Mouse (Mus musculus) heart, embryonic 14.5 days (tissue): ENCODE data around the gene Tmem132d. TPM values are rescaled to one million over a fixed set of nuclear protein-coding genes. Genes with fewer than 3 reads are reported as not detected.
"Not testable (repeated sequence)": the region's sequence is repeated elsewhere in the genome, so short reads cannot be mapped to it uniquely, and the experiment has no call there.

Experiments used
- ATAC-seq: fragments of 200-750 bp; cut with Nextera tagmentation; 2 replicates; pipeline ENCODE4 v1.8.0; 2017; ENCODE audit warnings: low read depth, moderate TSS enrichment; ENCODE audit not compliant: insufficient number of reproducible peaks, insufficient read depth, low FRiP score
- H3K27ac ChIP-seq, 2 experiments: fragments of 200-500 bp in 1 of 2; fragments of 300-500 bp in 1 of 2; sonication (generic) in 1 of 2; replicated peaks in 1 of 2; 2 replicates each; pipeline ENCODE4 v1.5.1; 2012 to 2014; ENCODE audit warnings: low read depth in 2 of 2, low read length in 2 of 2, control low read depth in 1 of 2, mild to moderate bottlenecking in 1 of 2, mixed read lengths in 1 of 2; ENCODE audit not compliant: control insufficient read depth in 1 of 2, insufficient read depth in 1 of 2
- H3K27me3 ChIP-seq: fragments of 300-500 bp; sonication (generic); 2 replicates; pipeline ENCODE4 v1.6.1; 2014; ENCODE audit warnings: mild to moderate bottlenecking, low read length, control low read depth; ENCODE audit not compliant: control insufficient read depth, insufficient read depth
- H3K36me3 ChIP-seq: fragments of 300-500 bp; sonication (generic); 2 replicates; pipeline ENCODE4 v1.6.1; 2014; ENCODE audit warnings: mild to moderate bottlenecking, control low read depth, low read length, mixed read lengths; ENCODE audit not compliant: control insufficient read depth, insufficient read depth
- H3K4me1 ChIP-seq, 2 experiments: fragments of 200-500 bp in 1 of 2; fragments of 300-500 bp in 1 of 2; sonication (generic) in 1 of 2; 2 replicates each; pipeline ENCODE4 v1.6.1; 2012 to 2014; ENCODE audit warnings: low read length in 2 of 2, control low read depth in 1 of 2, mixed read lengths in 1 of 2; ENCODE audit not compliant: control insufficient read depth in 2 of 2, insufficient read depth in 2 of 2
- H3K4me2 ChIP-seq: fragments of 300-500 bp; sonication (generic); 2 replicates; pipeline ENCODE4 v1.6.1; 2014; ENCODE audit warnings: mild to moderate bottlenecking, low read length
- H3K4me3 ChIP-seq, 2 experiments: fragments of 200-500 bp in 1 of 2; fragments of 300-500 bp in 1 of 2; sonication (generic) in 1 of 2; 2 replicates each; pipeline ENCODE4 v1.5.1; 2012 to 2014; ENCODE audit warnings: low read length in 2 of 2, mild to moderate bottlenecking in 2 of 2, control low read depth in 1 of 2, low read depth in 1 of 2, moderate library complexity in 1 of 2; ENCODE audit not compliant: control insufficient read depth in 1 of 2, insufficient read depth in 1 of 2
- H3K9ac ChIP-seq: fragments of 300-500 bp; sonication (generic); 2 replicates; pipeline ENCODE4 v1.6.1; 2014; ENCODE audit warnings: mild to moderate bottlenecking, low read length
- H3K9me3 ChIP-seq: fragments of 300-500 bp; sonication (generic); 2 replicates; pipeline ENCODE4 v1.6.1; 2016; ENCODE audit warnings: low read length, control low read depth; ENCODE audit not compliant: control insufficient read depth
- WGBS: fragments of 180-500 bp; shearing (Covaris S2); extraction: QIAGEN DNeasy Blood & Tissue Kit; methylation state at CpG from one replicate; pipeline ENCODE4 v1.1.7; 2014; 5-methylcytosine and 5-hydroxymethylcytosine counted together
- polyA plus RNA-seq: library from polyadenylated mRNA; unstranded; fragments of >200 nt; fragmentation: Nextera tagmentation; extraction: Ambion mirVana; gene quantifications from 2 replicates; pipeline ENCODE4 v1.2.1, GENCODE M21; 2014

The Tmem132d gene
- polyA plus RNA-seq, 1 experiment from 2014 or later = 0.03 TPM

- Histone ChIP-seq H3K4me1 (no peaks in the 10 kb centered on the region), H3K36me3 (no peaks in the 10 kb centered on the region)
These were observed 478.6 kb downstream of the Tmem132d start for GRCm38 (mm10) chr5:127954231-127954790.

GRCm38 (mm10) chr5:127952800-127953199 lies 480.1 kb downstream of the Tmem132d start:
- no peaks in the 10 kb centered on the region for H3K27me3 ChIP-seq
- no peak overlapping the region for H3K9ac ChIP-seq
- 65% methylated on average over 6 of the region's 6 CpGs for WGBS
- no peaks in the 10 kb centered on the region for H3K9me3 ChIP-seq
- H3K4me3 ChIP-seq = no peak overlapping the region
- ATAC-seq = no peak
- no peak overlapping the region for H3K4me2 ChIP-seq
- no peaks in the 10 kb centered on the region for H3K4me1 ChIP-seq
- H3K36me3 ChIP-seq = no peaks in the 10 kb centered on the region
- no peak overlapping the region for H3K27ac ChIP-seq

More at GRCm38 (mm10) chr5:127954231-127954790, 478.6 kb downstream of the Tmem132d start:
- no peak overlapping the region for H3K4me2 ChIP-seq
- H3K4me3 ChIP-seq = no peak overlapping the region
- ATAC-seq = no peak
- H3K27ac ChIP-seq = no peak overlapping the region
- no peak overlapping the region for H3K9ac ChIP-seq
- no peaks in the 10 kb centered on the region for H3K27me3 ChIP-seq
- WGBS = 69% methylated on average over 16 of the region's 16 CpGs
- no peaks in the 10 kb centered on the region for H3K9me3 ChIP-seq

GRCm38 (mm10) chr5:127950574-127950973 lies 482.3 kb downstream of the Tmem132d start:
- Histone ChIP-seq H3K9ac (no peak overlapping the region), H3K9me3 (no peaks in the 10 kb centered on the region), H3K4me2 (no peak overlapping the region), H3K4me1 (no peaks in the 10 kb centered on the region), H3K36me3 (no peaks in the 10 kb centered on the region), H3K27me3 (no peaks in the 10 kb centered on the region), H3K4me3 (no peak overlapping the region), H3K27ac (no peak overlapping the region)
- no peak for ATAC-seq
- 62% methylated on average over 4 of the region's 4 CpGs for WGBS

GRCm38 (mm10) chr5:127947275-127947674 lies 485.6 kb downstream of the Tmem132d start:
- H3K4me3 ChIP-seq = no peak overlapping the region

GRCm38 (mm10) chr5:127942171-127942570 lies 490.7 kb downstream of the Tmem132d start:
- ATAC-seq, H3K36me3 ChIP-seq: not testable (repeated sequence)
- 48% methylated on average over 3 of the region's 3 CpGs for WGBS

More at GRCm38 (mm10) chr5:127947275-127947674, 485.6 kb downstream of the Tmem132d start:
- Histone ChIP-seq H3K4me1 (no peaks in the 10 kb centered on the region), H3K4me2 (no peak overlapping the region), H3K9ac (no peak overlapping the region), H3K27ac (no peak overlapping the region), H3K27me3 (no peaks in the 10 kb centered on the region), H3K36me3 (no peaks in the 10 kb centered on the region), H3K9me3 (no peaks in the 10 kb centered on the region)
- 25% methylated on average over 8 of the region's 8 CpGs for WGBS
- no peak for ATAC-seq

GRCm38 (mm10) chr5:127937914-127938313 lies 495.0 kb downstream of the Tmem132d start:
- 67% methylated on average over 3 of the region's 3 CpGs for WGBS
- no peak overlapping the region for H3K9ac ChIP-seq

More at GRCm38 (mm10) chr5:127942171-127942570, 490.7 kb downstream of the Tmem132d start:
- H3K9me3 ChIP-seq, H3K4me2 ChIP-seq, H3K4me1 ChIP-seq, H3K9ac ChIP-seq, H3K27ac ChIP-seq, H3K27me3 ChIP-seq, H3K4me3 ChIP-seq: not testable (repeated sequence)

GRCm38 (mm10) chr5:127929687-127930086 lies 503.2 kb downstream of the Tmem132d start:
- no peak overlapping the region for H3K27ac ChIP-seq
- 81% methylated on average over 14 of the region's 14 CpGs for WGBS

More at GRCm38 (mm10) chr5:127937914-127938313, 495.0 kb downstream of the Tmem132d start:
- no peak overlapping the region for H3K4me2 ChIP-seq
- ATAC-seq = no peak
- no peaks in the 10 kb centered on the region for H3K27me3 ChIP-seq
- H3K27ac ChIP-seq = no peak overlapping the region
- no peak overlapping the region for H3K4me3 ChIP-seq
- H3K9me3 ChIP-seq = 0 out of 2 replicates have a peak, but pooled peaks cover 9% of the 10 kb centered on the region
- no peaks in the 10 kb centered on the region for H3K36me3 ChIP-seq
- H3K4me1 ChIP-seq = no peaks in the 10 kb centered on the region

GRCm38 (mm10) chr5:127926686-127927085 lies 506.2 kb downstream of the Tmem132d start:
- Histone ChIP-seq H3K27ac (no peak overlapping the region), H3K27me3 (no peaks in the 10 kb centered on the region), H3K36me3 (no peaks in the 10 kb centered on the region), H3K4me3 (no peak overlapping the region), H3K4me2 (no peak overlapping the region), H3K9ac (no peak overlapping the region), H3K4me1 (no peaks in the 10 kb centered on the region), H3K9me3 (no peaks in the 10 kb centered on the region)
- no peak for ATAC-seq
- 44% methylated on average over 2 of the region's 2 CpGs for WGBS

More at GRCm38 (mm10) chr5:127929687-127930086, 503.2 kb downstream of the Tmem132d start:
- Histone ChIP-seq H3K36me3 (no peaks in the 10 kb centered on the region), H3K27me3 (no peaks in the 10 kb centered on the region), H3K9me3 (0 out of 2 replicates have a peak, but pooled peaks cover 3% of the 10 kb centered on the region), H3K9ac (no peak overlapping the region), H3K4me1 (no peaks in the 10 kb centered on the region), H3K4me3 (no peak overlapping the region), H3K4me2 (no peak overlapping the region)
- ATAC-seq = no peak
